Mouse (Mus musculus) spleen, adult 12 weeks (tissue): ENCODE data around the gene Cxcl12.

Source experiments
- DNase-seq: peaks from one replicate; pipeline ENCODE4 v3.0.0; 2022; ENCODE audit warnings: low spot score

Cxcl12 gene

GRCm38 (mm10) chr6:117175113-117175793 is 6.9 kb downstream of the Cxcl12 start:
- no peak for DNase-seq

- DNase-seq, result no peak
These were observed 8.1 kb downstream of the Cxcl12 start for GRCm38 (mm10) chr6:117176406-117176805.

GRCm38 (mm10) chr6:117180303-117180702 is 12.0 kb downstream of the Cxcl12 start:
- DNase-seq, result no peak

GRCm38 (mm10) chr6:117185381-117185780 is 17.0 kb downstream of the Cxcl12 start:
- no peak for DNase-seq

GRCm38 (mm10) chr6:117190453-117190852 is 22.1 kb downstream of the Cxcl12 start:
- DNase-seq, result no peak

GRCm38 (mm10) chr6:117191741-117192140 is 23.4 kb downstream of the Cxcl12 start:
- DNase-seq, result no peak

GRCm38 (mm10) chr6:117192678-117193077 is 24.3 kb downstream of the Cxcl12 start:
- no peak for DNase-seq

- DNase-seq, result no peak
These were observed 26.9 kb downstream of the Cxcl12 start for GRCm38 (mm10) chr6:117195270-117195669.

- DNase-seq, result no peak
These were observed 30.5 kb downstream of the Cxcl12 start for GRCm38 (mm10) chr6:117198871-117199270.

GRCm38 (mm10) chr6:117199718-117200117 is 31.4 kb downstream of the Cxcl12 start:
- DNase-seq, result no peak

GRCm38 (mm10) chr6:117200916-117201315 is 32.6 kb downstream of the Cxcl12 start:
- no peak for DNase-seq

- no peak for DNase-seq
These were observed 33.1 kb downstream of the Cxcl12 start for GRCm38 (mm10) chr6:117201396-117201795.

GRCm38 (mm10) chr6:117201859-117202258 is 33.5 kb downstream of the Cxcl12 start:
- DNase-seq, result no peak

- DNase-seq, result no peak
These were observed 34.6 kb downstream of the Cxcl12 start for GRCm38 (mm10) chr6:117202856-117203400.

GRCm38 (mm10) chr6:117204112-117204511 is 35.8 kb downstream of the Cxcl12 start:
- no peak for DNase-seq

GRCm38 (mm10) chr6:117206834-117207233 is 38.5 kb downstream of the Cxcl12 start:
- DNase-seq, result no peak

GRCm38 (mm10) chr6:117207289-117207688 is 39.0 kb downstream of the Cxcl12 start:
- DNase-seq, result no peak

GRCm38 (mm10) chr6:117210086-117210485 is 41.8 kb downstream of the Cxcl12 start:
- no peak for DNase-seq

GRCm38 (mm10) chr6:117210536-117210935 is 42.2 kb downstream of the Cxcl12 start:
- no peak for DNase-seq

GRCm38 (mm10) chr6:117214506-117214905 is 46.2 kb downstream of the Cxcl12 start:
- DNase-seq, result no peak

GRCm38 (mm10) chr6:117218442-117219299 is 50.3 kb downstream of the Cxcl12 start:
- no peak for DNase-seq

- DNase-seq, result no peak
These were observed 51.0 kb downstream of the Cxcl12 start for GRCm38 (mm10) chr6:117219300-117219680.

- DNase-seq, result no peak
These were observed 51.7 kb downstream of the Cxcl12 start for GRCm38 (mm10) chr6:117219911-117220481.
